Comparison of ENCODE assay signal across 8 mouse cellular contexts in the genomic region with DNA sequence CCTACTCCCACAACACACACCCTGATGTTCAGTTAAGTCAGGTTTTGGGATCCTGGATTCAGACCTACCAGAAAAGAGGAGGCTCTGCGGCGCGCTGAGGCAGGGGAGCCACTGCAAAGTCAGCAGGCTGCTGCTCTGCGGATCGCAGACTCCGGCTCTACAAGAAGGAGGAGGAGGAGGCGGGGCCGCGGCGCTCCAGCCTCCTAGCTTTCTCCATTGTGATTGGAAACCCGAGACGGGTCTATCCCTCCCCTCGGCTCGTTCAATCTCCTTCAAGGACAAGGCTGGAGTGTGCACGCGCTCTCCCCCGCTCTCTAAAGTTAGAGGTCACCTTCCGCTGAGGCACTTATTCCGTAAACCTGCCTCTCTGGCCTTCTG. TPM values are rescaled to one million over a fixed set of nuclear protein-coding genes. Genes with fewer than 3 reads are reported as not detected.
DNase-seq lines count a peak whose midpoint lies in the region.

A gene (minus strand): TSS at position 173 of the 378 bp plus-strand sequence.

- peak; percentile 72 to 74 for DNase-seq in adrenal gland, adult 18-20 months (ENCODE audit: low spot score in 2 of 2)
- DNase-seq in embryo, embryonic 10 days (ENCODE audit: low spot score), result peak; percentile 95
- DNase-seq in gastrocnemius, postnatal 14 days, result peak; percentile 81
- DNase-seq in hindlimb bud, embryonic 11.5 days (ENCODE audit: extremely low spot score, low read depth, low spot score), result peak; percentile 72
- DNase-seq in left cerebral cortex, adult 18-20 months (ENCODE audit: low spot score in 2 of 2), result peak; percentile 89 to 92
- peak; percentile 95 for DNase-seq in lung, postnatal 36 days
- DNase-seq in retina, embryonic 14.5 days (ENCODE audit: low spot score), result peak; percentile 92
- DNase-seq in urinary bladder, postnatal 10 days (ENCODE audit: low spot score), result peak; percentile 58

- intact Hi-C loops in gastrocnemius, postnatal 14 days (cut with DNase I; ENCODE audit: low total_unique reads), result no loop called here

RNA-seq across cellular contexts. Expression of the gene that starts here (rescaled TPM):
- total RNA-seq in adrenal gland, adult 18-20 months (2021), result 100 to 1,000 TPM; 208 to 422 TPM
- total RNA-seq in gastrocnemius, postnatal 14 days (2021), result 100 to 1,000 TPM; 112 to 138 TPM
- 100 to 1,000 TPM; 874 to 889 TPM for total RNA-seq in left cerebral cortex, adult 18-20 months (2021)

Comparison
In these comparisons a context has a peak if more than half of its experiments do, and no peak if none do; other contexts are left out.
1. Peak in every context shown above with its lines: DNase-seq.